Mouse (Mus musculus) megakaryocyte-erythroid progenitor cell, adult 5-6 weeks (primary cell): ENCODE measurements around the gene Olfr547. TPM values are rescaled to one million over a fixed set of nuclear protein-coding genes. Genes with fewer than 3 reads are reported as not detected.

ENCODE experiments used
- ATAC-seq: replicated peaks from 2 replicates; pipeline ENCODE4 v1.8.0; 2016; ENCODE audit warnings: mild to moderate bottlenecking, inconsistent platforms; ENCODE audit not compliant: severe bottlenecking, poor library complexity, low FRiP score, low TSS enrichment
- total RNA-seq, 2 experiments: library from RNA; stranded (forward) in 1 of 2; stranded (reverse) in 1 of 2; fragments of 200-1000, 215-1000 nt in 1 of 2; fragments of >200 nt in 1 of 2; fragmentation: Nextera tagmentation in 1 of 2; gene quantifications; 2 replicates each; pipeline ENCODE4 v1.2.3; 2014 to 2017

The Olfr547 gene
- total RNA-seq, 2 experiments from 2014 or later = not detected

GRCm38 (mm10) chr7:102564999-102565997 lies 30.7 kb downstream of the Olfr547 start, which contains the start of gene Trim21:
Trim21 (minus strand) TSS chr7:102565486.
- ATAC-seq = peak; percentile 100

GRCm38 (mm10) chr7:102566219-102566618 lies 31.7 kb downstream of the Olfr547 start:
- ATAC-seq = peak; percentile 54

GRCm38 (mm10) chr7:102571142-102571541 lies 36.6 kb downstream of the Olfr547 start, which contains the start of gene Olfr550:
Olfr550 (plus strand) TSS chr7:102571442.
- ATAC-seq = no peak

- ATAC-seq = no peak
Observed at GRCm38 (mm10) chr7:102573174-102573830, 38.8 kb downstream of the Olfr547 start.

- 0 out of 2 replicates have a peak, but pooled peaks have one; percentile 34 for ATAC-seq
Observed at GRCm38 (mm10) chr7:102575998-102576397, 41.4 kb downstream of the Olfr547 start.

Other genes starting within 250 kb of the Olfr547 start
- 270 and 301 TPM in 2 replicates for gene Rrm1, start 93.1 kb upstream of the Olfr547 start, total RNA-seq (2014; fragmentation: Nextera tagmentation)
- 1,022 TPM in 2 replicates for gene Rrm1, start 93.1 kb upstream of the Olfr547 start, total RNA-seq (2017)
- gene Olfr543, start 53.1 kb upstream of the Olfr547 start, total RNA-seq (2014; fragmentation: Nextera tagmentation) = not detected in 2 replicates
- 0.09 TPM in 1 of 2 replicates, not detected in the other for gene Olfr543, start 53.1 kb upstream of the Olfr547 start, total RNA-seq (2017)
- not detected in 2 replicates for gene Olfr544, start 46.4 kb upstream of the Olfr547 start, total RNA-seq (2014; fragmentation: Nextera tagmentation)
- gene Olfr544, start 46.4 kb upstream of the Olfr547 start, total RNA-seq (2017) = 0.05 TPM in 1 of 2 replicates, not detected in the other
- not detected in 2 replicates for gene Olfr545, start 35.2 kb upstream of the Olfr547 start, total RNA-seq (2014; fragmentation: Nextera tagmentation)
- gene Olfr545, start 35.2 kb upstream of the Olfr547 start, total RNA-seq (2017) = not detected in 2 replicates
- not detected in 2 replicates for gene Olfr548-ps1, start 6.1 kb downstream of the Olfr547 start, total RNA-seq (2014; fragmentation: Nextera tagmentation)
- gene Olfr548-ps1, start 6.1 kb downstream of the Olfr547 start, total RNA-seq (2017) = not detected in 2 replicates
- gene Olfr549, start 15.1 kb downstream of the Olfr547 start, total RNA-seq (2014; fragmentation: Nextera tagmentation) = not detected in 2 replicates
- gene Olfr549, start 15.1 kb downstream of the Olfr547 start, total RNA-seq (2017) = not detected in 2 replicates
- 10.2 and 20.0 TPM in 2 replicates for gene Trim21, start 30.7 kb downstream of the Olfr547 start, total RNA-seq (2014; fragmentation: Nextera tagmentation)
- gene Trim21, start 30.7 kb downstream of the Olfr547 start, total RNA-seq (2017) = 24.0 and 31.5 TPM in 2 replicates
- not detected in 2 replicates for gene Olfr550, start 36.7 kb downstream of the Olfr547 start, total RNA-seq (2014; fragmentation: Nextera tagmentation)
- gene Olfr550, start 36.7 kb downstream of the Olfr547 start, total RNA-seq (2017) = 0.04 TPM in 1 of 2 replicates, not detected in the other
- not detected in 2 replicates for gene Olfr551, start 57.1 kb downstream of the Olfr547 start, total RNA-seq (2014; fragmentation: Nextera tagmentation)
- not detected in 2 replicates for gene Olfr551, start 57.1 kb downstream of the Olfr547 start, total RNA-seq (2017)
- 0.20 TPM in 1 of 2 replicates, not detected in the other for gene Olfr552, start 63.0 kb downstream of the Olfr547 start, total RNA-seq (2014; fragmentation: Nextera tagmentation)
- gene Olfr552, start 63.0 kb downstream of the Olfr547 start, total RNA-seq (2017) = not detected in 2 replicates
- not detected in 2 replicates for gene Olfr553, start 83.5 kb downstream of the Olfr547 start, total RNA-seq (2014; fragmentation: Nextera tagmentation)
- gene Olfr553, start 83.5 kb downstream of the Olfr547 start, total RNA-seq (2017) = not detected in 2 replicates
- not detected in 2 replicates for gene Olfr554, start 103.7 kb downstream of the Olfr547 start, total RNA-seq (2014; fragmentation: Nextera tagmentation)
- not detected in 2 replicates for gene Olfr554, start 103.7 kb downstream of the Olfr547 start, total RNA-seq (2017)
- gene Olfr555, start 124.1 kb downstream of the Olfr547 start, total RNA-seq (2014; fragmentation: Nextera tagmentation) = not detected in 2 replicates
- gene Olfr555, start 124.1 kb downstream of the Olfr547 start, total RNA-seq (2017) = not detected in 2 replicates
- gene Olfr556, start 130.2 kb downstream of the Olfr547 start, total RNA-seq (2014; fragmentation: Nextera tagmentation) = not detected in 2 replicates
- not detected in 2 replicates for gene Olfr556, start 130.2 kb downstream of the Olfr547 start, total RNA-seq (2017)
- gene Trim68, start 152.6 kb downstream of the Olfr547 start, total RNA-seq (2014; fragmentation: Nextera tagmentation) = 6.7 and 8.4 TPM in 2 replicates
- 1.8 and 6.0 TPM in 2 replicates for gene Trim68, start 152.6 kb downstream of the Olfr547 start, total RNA-seq (2017)
- not detected in 2 replicates for gene Olfr557, start 161.2 kb downstream of the Olfr547 start, total RNA-seq (2014; fragmentation: Nextera tagmentation)
- gene Olfr557, start 161.2 kb downstream of the Olfr547 start, total RNA-seq (2017) = not detected in 2 replicates
- gene Olfr558, start 167.5 kb downstream of the Olfr547 start, total RNA-seq (2014; fragmentation: Nextera tagmentation) = not detected in 2 replicates
- not detected in 2 replicates for gene Olfr558, start 167.5 kb downstream of the Olfr547 start, total RNA-seq (2017)
- not detected in 2 replicates for gene Olfr33, start 184.3 kb downstream of the Olfr547 start, total RNA-seq (2014; fragmentation: Nextera tagmentation)
- not detected in 2 replicates for gene Olfr33, start 184.3 kb downstream of the Olfr547 start, total RNA-seq (2017)
- not detected in 2 replicates for gene Olfr559, start 192.7 kb downstream of the Olfr547 start, total RNA-seq (2014; fragmentation: Nextera tagmentation)
- not detected in 2 replicates for gene Olfr559, start 192.7 kb downstream of the Olfr547 start, total RNA-seq (2017)
- not detected in 2 replicates for gene Olfr560, start 224.6 kb downstream of the Olfr547 start, total RNA-seq (2014; fragmentation: Nextera tagmentation)
- not detected in 2 replicates for gene Olfr560, start 224.6 kb downstream of the Olfr547 start, total RNA-seq (2017)
- not detected in 2 replicates for gene Olfr78, start 224.7 kb downstream of the Olfr547 start, total RNA-seq (2014; fragmentation: Nextera tagmentation)
- gene Olfr78, start 224.7 kb downstream of the Olfr547 start, total RNA-seq (2017) = not detected in 2 replicates
- gene Olfr561, start 236.5 kb downstream of the Olfr547 start, total RNA-seq (2014; fragmentation: Nextera tagmentation) = not detected in 2 replicates
- gene Olfr561, start 236.5 kb downstream of the Olfr547 start, total RNA-seq (2017) = not detected in 2 replicates